Mouse (Mus musculus): Measurements from ENCODE around the gene Dand5.

The Dand5 gene

GRCm38 (mm10) chr8:84799136-84799931, 23.3 kb downstream of the Dand5 start:
- DNase-seq = peak; percentile 76

DNA sequence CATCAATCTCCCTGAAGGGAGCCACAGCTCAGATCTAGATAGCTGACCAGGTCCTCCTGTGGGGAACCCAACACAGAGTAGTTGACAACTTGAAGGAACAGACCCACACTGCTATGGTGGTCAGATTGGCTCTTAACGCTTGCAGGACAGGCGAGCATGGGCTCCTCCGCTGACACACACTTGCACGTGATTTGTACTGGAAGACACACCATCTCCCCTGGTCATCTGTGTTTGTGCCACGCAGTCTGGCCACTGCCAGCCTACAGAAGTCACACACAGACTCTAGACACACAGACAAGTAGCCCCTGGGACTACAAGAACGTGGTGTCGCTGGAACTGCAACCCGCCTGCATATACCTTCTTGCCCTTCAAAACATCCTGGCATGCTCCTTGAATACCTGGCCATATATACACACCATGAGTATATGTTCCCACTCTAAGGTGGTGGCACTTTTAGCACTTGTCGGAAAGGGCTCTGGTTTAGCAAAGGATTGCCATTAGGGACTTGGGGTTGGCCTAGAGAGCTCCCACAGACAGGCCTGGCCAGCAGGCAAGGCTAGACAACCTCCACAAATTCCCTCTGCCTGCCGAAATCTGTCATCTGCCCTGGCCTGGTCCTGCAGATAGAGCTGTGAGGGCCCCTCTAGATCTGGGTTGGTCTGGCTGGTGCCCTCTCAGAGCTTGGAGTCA, 24.0 kb downstream of the Dand5 start:
- DNase-seq = no peak

GRCm38 (mm10) chr8:84797971-84798370, 24.7 kb downstream of the Dand5 start:
- DNase-seq = peak; percentile 55

GRCm38 (mm10) chr8:84797256-84797797, 25.3 kb downstream of the Dand5 start:
- DNase-seq = no peak

DNA sequence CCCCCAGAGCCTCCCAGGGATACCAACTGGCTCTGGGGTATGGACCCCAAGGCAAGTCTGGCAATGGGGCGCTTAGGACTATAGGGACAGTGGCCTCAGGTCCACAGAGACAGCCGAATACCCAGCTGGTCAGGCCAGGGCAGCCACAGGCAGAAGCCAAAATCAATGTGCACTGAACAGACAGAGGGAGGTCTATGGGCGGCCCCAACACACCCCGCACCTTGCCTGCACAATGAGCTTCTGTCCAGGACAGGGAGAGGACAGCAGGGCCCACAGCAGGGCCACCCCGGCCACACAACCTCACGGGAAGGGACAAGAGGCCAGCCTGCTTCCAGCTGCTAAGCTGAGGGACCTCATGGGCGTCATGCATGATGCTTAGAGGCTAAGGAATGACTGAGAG, 28.1 kb downstream of the Dand5 start:
- no peak for DNase-seq

GRCm38 (mm10) chr8:84793791-84794485, 28.7 kb downstream of the Dand5 start:
- peak; percentile 67 for DNase-seq

DNA sequence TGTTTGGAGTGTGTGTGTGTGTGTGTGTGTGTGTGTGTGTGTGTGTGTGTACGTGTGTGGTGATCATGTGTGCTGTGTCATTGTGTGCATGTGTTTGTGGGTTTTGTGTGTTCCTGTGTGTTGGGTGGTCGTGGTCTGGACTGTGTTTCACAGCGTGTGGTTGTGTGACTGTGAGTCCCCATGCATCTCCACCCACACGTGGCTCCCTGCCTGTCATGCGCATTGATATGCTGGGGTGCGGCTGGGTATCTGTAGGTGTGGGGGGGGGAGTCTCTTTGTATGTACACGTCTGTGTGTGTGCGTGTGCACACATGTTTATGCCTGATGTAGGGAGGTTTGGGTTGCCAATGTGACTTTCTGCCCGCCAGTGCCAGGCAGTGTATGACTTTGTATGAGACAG, 29.5 kb downstream of the Dand5 start:
- peak; percentile 35 for DNase-seq

DNA sequence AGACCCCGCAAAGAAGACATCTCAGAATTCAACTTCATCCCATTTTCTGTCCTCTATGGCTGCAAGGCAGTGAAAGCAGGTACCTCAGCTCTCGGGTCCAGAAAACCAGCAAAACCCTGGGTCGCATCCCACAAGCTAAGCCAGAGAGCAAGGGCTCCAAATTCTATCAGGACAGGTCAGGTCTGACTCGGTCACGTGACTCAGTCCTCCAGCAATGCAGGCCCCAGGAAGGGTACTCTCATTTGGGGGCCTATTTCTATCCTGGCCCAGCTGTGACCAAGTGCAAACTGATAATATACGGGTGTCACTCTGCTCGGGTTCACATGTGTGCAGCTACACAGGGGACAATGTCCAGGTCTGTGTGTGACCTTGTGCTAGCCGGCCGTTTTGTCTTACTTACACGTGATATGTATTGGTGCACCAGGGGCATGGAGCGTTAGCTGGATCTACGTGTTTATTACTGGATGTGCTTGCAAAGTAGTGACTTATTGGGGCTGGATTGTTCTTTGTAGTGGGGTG, 30.1 kb downstream of the Dand5 start:
- no peak for DNase-seq

DNA sequence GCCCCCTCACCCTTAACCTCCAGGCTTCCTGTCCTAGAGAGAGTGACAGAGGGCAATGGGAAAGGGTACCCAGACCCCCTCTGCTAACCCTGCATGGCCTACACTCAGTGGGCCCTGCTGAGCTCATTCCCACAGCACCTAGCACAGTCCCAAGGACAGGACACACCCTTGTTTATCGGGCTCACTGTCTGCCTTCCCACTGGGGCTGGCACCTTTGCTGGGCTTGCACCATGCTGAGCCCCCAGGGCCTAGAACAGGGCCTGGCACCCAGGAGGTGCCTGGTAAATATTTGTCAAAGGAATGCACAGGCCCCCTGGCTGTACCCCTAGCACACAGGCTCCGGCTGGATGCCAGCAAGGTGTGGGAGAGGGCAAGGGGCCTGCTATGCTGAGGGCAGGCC, 32.1 kb downstream of the Dand5 start:
- DNase-seq = no peak

DNA sequence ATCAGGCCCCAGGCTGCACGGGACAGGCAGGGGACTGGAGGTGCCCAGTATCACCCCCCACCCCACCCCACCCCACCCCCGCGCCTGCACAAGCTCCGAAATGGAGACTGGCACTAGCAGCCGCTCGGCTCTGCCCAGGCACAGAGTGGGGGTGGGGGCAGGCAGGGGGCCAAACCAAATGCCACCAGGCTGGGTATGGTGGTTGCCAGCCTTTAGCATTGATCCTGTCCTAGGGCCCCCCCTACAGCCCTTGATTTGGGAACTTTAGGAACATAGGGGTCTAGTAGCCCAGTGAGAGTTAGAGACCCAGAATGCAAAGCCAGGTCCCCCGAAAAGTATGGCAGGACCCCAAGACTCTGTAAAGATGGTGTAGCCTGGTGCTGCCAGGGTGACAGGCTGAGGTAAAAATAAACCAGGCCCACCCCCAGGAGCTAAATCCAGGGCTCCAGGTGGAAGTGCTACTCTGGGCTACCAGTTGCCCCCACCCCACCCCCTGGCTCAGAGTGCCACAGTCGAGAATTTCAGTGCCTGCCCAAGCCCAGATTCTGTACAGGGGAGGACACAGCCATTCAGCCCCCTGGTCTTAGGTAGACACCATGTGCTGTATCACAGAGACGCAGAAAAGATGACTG, 32.7 kb downstream of the Dand5 start:
- peak; percentile 67 for DNase-seq

GRCm38 (mm10) chr8:84789345-84789744, 33.3 kb downstream of the Dand5 start:
- DNase-seq = no peak

- peak; percentile 65 for DNase-seq
Measured at GRCm38 (mm10) chr8:84788896-84789295, 33.7 kb downstream of the Dand5 start.

DNA sequence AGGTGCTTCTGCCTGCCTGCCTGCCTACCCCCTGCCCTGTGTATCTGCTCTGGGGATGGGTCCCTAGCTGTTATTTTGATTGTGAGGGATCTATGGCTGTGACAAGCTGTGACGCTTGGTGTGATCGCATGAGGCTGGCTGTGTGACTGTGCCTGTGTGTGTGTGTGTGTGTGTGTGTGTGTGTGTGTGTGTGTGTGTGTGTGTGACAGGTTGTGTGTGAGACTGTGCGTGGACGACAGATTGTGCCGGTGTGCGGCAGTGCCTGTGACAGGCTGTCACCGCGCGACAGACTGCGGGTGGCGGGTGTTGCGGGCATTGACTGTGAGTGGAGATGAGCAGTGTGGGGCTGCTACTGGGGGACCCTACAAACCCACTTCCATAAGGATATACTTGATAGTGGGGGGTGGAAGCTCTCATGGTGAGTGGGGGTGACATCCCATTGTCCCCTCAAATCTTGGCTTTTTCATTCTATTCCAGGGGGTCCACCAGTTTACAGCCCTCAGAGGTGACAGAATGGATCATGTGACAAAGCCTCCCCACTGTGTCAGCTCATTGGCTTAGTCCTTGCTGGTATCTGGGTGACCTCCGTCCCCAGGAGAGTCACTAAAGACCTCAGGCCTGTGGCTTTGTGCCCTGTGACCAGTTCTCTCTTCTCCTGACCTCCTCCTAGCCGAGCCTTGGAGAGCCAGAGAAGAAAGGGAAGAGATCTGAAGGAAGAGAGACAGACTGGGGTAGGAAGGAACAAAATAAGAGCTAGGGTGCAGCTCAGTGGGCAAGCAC, 34.9 kb downstream of the Dand5 start:
- DNase-seq = no peak

- no peak for DNase-seq
Measured at GRCm38 (mm10) chr8:84786801-84787467, 35.7 kb downstream of the Dand5 start.

DNA sequence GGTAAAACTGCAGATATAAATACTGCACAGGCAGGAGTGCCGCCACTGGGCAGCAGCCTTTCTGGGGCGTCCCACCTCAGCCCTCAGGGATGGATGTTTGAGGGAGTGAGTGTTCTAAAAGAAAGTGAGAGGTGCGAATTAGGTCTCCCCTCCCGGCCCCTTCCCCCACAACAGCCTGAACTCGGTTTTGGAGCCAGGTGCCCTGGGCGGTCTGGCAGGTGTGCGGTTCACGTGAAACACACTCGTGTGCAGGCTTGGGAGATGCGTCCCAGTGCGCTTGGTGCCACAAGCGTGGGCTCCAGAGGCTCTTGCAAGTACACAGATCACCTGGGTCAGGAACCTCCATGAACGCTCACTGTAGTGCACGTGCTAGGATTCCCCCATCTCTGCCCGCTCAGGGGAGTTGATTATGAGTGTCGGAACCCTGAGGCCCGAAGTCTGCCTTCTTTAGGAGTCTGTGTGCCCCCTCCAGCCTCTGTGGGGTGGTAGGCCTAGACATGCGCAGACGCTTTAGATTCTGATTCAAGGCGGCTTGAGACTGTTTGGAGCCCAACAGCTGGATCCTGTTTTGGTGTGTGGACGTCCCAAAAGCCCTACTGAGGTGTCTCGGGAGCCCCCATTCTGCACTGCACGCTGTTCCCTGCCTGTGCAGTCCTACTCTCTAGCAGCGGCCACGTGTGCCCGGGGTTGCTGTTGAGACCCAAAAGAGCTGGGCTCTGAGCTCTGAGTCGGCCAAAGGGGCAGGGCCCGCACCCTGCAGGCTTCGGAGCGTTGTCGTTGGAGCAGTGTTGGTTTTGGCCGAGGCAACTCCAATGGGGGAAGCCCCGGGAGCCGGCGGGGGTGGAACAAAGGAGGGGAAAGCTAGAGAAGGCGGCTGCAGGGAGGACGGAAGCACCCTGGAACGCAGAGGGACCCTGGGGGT, 36.6 kb downstream of the Dand5 start:
- no peak for DNase-seq

DNA sequence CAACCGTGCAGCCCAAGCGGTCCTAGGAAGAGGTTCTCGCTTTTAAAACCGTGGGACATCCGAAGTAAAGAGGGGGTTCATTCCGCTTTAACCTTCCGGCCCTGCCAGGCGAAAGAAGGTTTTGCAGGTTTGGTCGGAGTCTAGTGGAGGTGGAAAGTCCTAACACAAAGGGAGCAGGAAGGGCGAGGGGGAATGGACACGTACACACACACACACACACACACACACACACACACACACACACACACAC, 37.2 kb downstream of the Dand5 start:
- DNase-seq = no peak

DNA sequence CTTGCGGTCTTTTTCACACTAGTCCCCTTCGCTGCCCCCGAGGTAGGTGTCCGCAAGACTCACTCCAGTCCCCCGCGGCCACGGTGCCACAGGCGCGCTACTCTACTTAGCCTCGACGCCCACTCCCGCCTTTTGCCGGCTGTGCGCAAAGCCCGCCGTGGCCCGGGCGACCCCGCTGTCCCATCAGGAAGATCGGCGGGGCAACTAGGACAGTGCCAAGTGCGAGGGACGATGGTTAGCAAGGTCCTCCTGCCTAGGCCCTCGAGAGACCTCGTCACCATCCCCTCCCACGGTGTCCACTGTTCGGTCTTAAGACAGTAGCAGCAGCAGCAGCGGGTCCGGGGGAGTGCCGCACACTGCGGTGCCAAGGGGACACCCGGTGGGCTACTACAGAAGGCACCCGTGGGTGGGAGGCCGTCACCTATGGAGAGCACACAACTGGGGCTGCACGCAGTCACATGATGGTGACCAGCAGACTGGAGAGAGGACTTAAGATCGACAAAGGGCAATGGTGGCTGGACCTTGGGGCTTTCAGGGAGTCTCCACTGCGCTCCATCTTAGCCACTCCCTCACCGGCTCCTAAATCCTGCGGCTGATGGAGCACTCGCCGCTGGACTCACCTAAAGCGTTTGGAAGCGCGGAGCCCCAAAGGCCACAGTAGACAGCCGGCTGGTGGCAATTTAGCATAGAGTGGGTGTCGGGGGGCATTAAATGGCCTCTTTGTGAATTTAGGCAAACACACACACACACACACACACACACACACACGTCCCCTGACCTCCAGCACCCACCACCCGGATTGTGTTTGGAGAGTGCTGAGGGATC, 37.7 kb downstream of the Dand5 start:
- no peak for DNase-seq

- DNase-seq = no peak
Measured at GRCm38 (mm10) chr8:84783919-84784581, 38.6 kb downstream of the Dand5 start.
